Mouse (Mus musculus): ENCODE measurements at regions not wholly inside any gene's neighbourhood (a gene's known extent, or its start where the extent isn't known, plus 50 kb on each side); places are given as distances from the start of the nearest gene placed in this dataset.

- TF ChIP-seq CTCF (conservative IDR thresholded peaks at IDR 0.05): no peak
- Histone ChIP-seq H3K4me3 (no peak overlapping the region), H3K27ac (no peak overlapping the region)
- DNase-seq (ENCODE audit: low spot score in 2 of 2): no peak
Measured at GRCm38 (mm10) chr4:40049086-40049485, 93.8 kb upstream of the Aco1 start.

- no peak for TF ChIP-seq CTCF (conservative IDR thresholded peaks at IDR 0.05)
- no peak for DNase-seq (ENCODE audit: low spot score in 2 of 2)
Measured at GRCm38 (mm10) chr4:40051848-40052247, 91.0 kb upstream of the Aco1 start.

GRCm38 (mm10) chr4:40053391-40053790, 89.5 kb upstream of the Aco1 start:
- no peak for DNase-seq (ENCODE audit: low spot score in 2 of 2)
- TF ChIP-seq CTCF (conservative IDR thresholded peaks at IDR 0.05): no peak
- Histone ChIP-seq H3K4me3 (no peak overlapping the region), H3K27ac (no peak overlapping the region)

More at GRCm38 (mm10) chr4:40051848-40052247, 91.0 kb upstream of the Aco1 start:
- Histone ChIP-seq H3K27ac (no peak overlapping the region), H3K4me3 (no peak overlapping the region)

GRCm38 (mm10) chr4:40063751-40064456, 79.0 kb upstream of the Aco1 start:
- no peak for DNase-seq (ENCODE audit: low spot score in 2 of 2)
- Histone ChIP-seq H3K4me3 (no peak overlapping the region), H3K27ac (no peak overlapping the region)
- TF ChIP-seq CTCF (conservative IDR thresholded peaks at IDR 0.05): no peak

GRCm38 (mm10) chr4:40064457-40064836, 78.4 kb upstream of the Aco1 start:
- TF ChIP-seq CTCF (conservative IDR thresholded peaks at IDR 0.05): no peak
- Histone ChIP-seq H3K27ac (no peak overlapping the region), H3K4me3 (no peak overlapping the region)
- DNase-seq (ENCODE audit: low spot score in 2 of 2): no peak

- H3K27ac ChIP-seq: no peak overlapping the region
- no peak overlapping the region for H3K4me3 ChIP-seq
- no peak for DNase-seq (ENCODE audit: low spot score in 2 of 2)
- no peak for TF ChIP-seq CTCF (conservative IDR thresholded peaks at IDR 0.05)
Measured at GRCm38 (mm10) chr4:40070959-40071634, 71.8 kb upstream of the Aco1 start.

- no peak overlapping the region for H3K27ac ChIP-seq
- no peak for DNase-seq (ENCODE audit: low spot score in 2 of 2)
- no peak overlapping the region for H3K4me3 ChIP-seq
- TF ChIP-seq CTCF (conservative IDR thresholded peaks at IDR 0.05): no peak
Measured at GRCm38 (mm10) chr4:40081035-40081434, 61.8 kb upstream of the Aco1 start.

- Histone ChIP-seq H3K27ac (peak overlapping the region; percentile 32; the same call in 1 of the 2 replicates), H3K4me3 (no peak overlapping the region)
- TF ChIP-seq CTCF (conservative IDR thresholded peaks at IDR 0.05): no peak
- DNase-seq (ENCODE audit: low spot score in 2 of 2): peak; percentile 19 to 21
Measured at GRCm38 (mm10) chr4:40090295-40090694, 52.6 kb upstream of the Aco1 start.
